ENCODE assay signal across 8 mouse cellular contexts in genomic region chr9:50603998-50604324, GRCm38 (mm10). TPM values are rescaled to one million over a fixed set of nuclear protein-coding genes. Genes with fewer than 3 reads are reported as not detected.
DNase-seq lines count a peak whose midpoint lies in the region; ATAC-seq and TF ChIP-seq lines count a peak whose summit lies in the region.

No protein-coding gene starts in this region.

- TF ChIP-seq POLR2A in ES-Bruce4 (IDR thresholded peaks at IDR 0.05; ENCODE audit: insufficient read depth, low read length) = no peak

- WGBS in heart, embryonic 13.5 days = 0% methylated on average over 24 of the region's 24 CpGs
- WGBS in forebrain, embryonic 15.5 days = under 1% methylated on average over 24 of the region's 24 CpGs
- WGBS in liver, embryonic 16.5 days (ENCODE audit: insufficient replicate concordance) = 0% methylated on average over 24 of the region's 24 CpGs

- H3K27ac ChIP-seq in heart, embryonic 13.5 days (replicated peaks) = peak overlapping the region; percentile 92
- no peak overlapping the region for H3K27ac ChIP-seq in ES-Bruce4 (ENCODE audit: insufficient read depth, low read length)
- H3K27ac ChIP-seq in forebrain, embryonic 15.5 days (replicated peaks) = peak overlapping the region; percentile 84
- peak overlapping the region; percentile 89 for H3K27ac ChIP-seq in liver, embryonic 16.5 days (ENCODE audit: low read length)

- H3K9me3 ChIP-seq in heart, embryonic 13.5 days = no peaks in the 10 kb centered on the region
- no peaks in the 10 kb centered on the region for H3K9me3 ChIP-seq in ES-Bruce4 (replicated peaks; ENCODE audit: control insufficient read depth, insufficient read depth, low read length, poor library complexity, severe bottlenecking)
- no peaks in the 10 kb centered on the region for H3K9me3 ChIP-seq in forebrain, embryonic 15.5 days
- H3K9me3 ChIP-seq in liver, embryonic 16.5 days (replicated peaks; ENCODE audit: control insufficient read depth, low read length) = no peaks in the 10 kb centered on the region

- H3K27me3 ChIP-seq in heart, embryonic 13.5 days (replicated peaks) = no peaks in the 10 kb centered on the region
- H3K27me3 ChIP-seq in ES-Bruce4 (ENCODE audit: control insufficient read depth, insufficient read depth, low read length, poor library complexity, severe bottlenecking) = no peaks in the 10 kb centered on the region
- no peaks in the 10 kb centered on the region for H3K27me3 ChIP-seq in forebrain, embryonic 15.5 days
- H3K27me3 ChIP-seq in liver, embryonic 16.5 days (ENCODE audit: control insufficient read depth, insufficient read depth, low read depth, low read length) = no peaks in the 10 kb centered on the region

- H3K4me3 ChIP-seq in heart, embryonic 13.5 days = peak overlapping the region; percentile 93
- H3K4me3 ChIP-seq in ES-Bruce4 (ENCODE audit: low read depth, low read length) = peak overlapping the region; percentile 90
- peak overlapping the region; percentile 93 for H3K4me3 ChIP-seq in forebrain, embryonic 15.5 days
- peak overlapping the region; percentile 90 for H3K4me3 ChIP-seq in liver, embryonic 16.5 days (ENCODE audit: low read depth, low read length)

- H3K4me1 ChIP-seq in heart, embryonic 13.5 days = peaks cover 36% of the 10 kb centered on the region
- no peaks in the 10 kb centered on the region for H3K4me1 ChIP-seq in ES-Bruce4 (ENCODE audit: control insufficient read depth, insufficient read depth, low read length)
- H3K4me1 ChIP-seq in forebrain, embryonic 15.5 days = peaks cover 32% of the 10 kb centered on the region
- H3K4me1 ChIP-seq in liver, embryonic 16.5 days (ENCODE audit: control insufficient read depth, low read depth, low read length) = peaks cover 30% of the 10 kb centered on the region

- peak overlapping the region; percentile 95 for H3K9ac ChIP-seq in heart, embryonic 13.5 days
- peak overlapping the region; percentile 43 for H3K9ac ChIP-seq in ES-Bruce4 (ENCODE audit: low read depth, poor library complexity, severe bottlenecking)
- peak overlapping the region; percentile 90 for H3K9ac ChIP-seq in forebrain, embryonic 15.5 days (replicated peaks)
- H3K9ac ChIP-seq in liver, embryonic 16.5 days (ENCODE audit: low read depth, low read length) = peak overlapping the region; percentile 92

- peak overlapping the region; percentile 92 for H3K4me2 ChIP-seq in heart, embryonic 13.5 days
- H3K4me2 ChIP-seq in forebrain, embryonic 15.5 days (replicated peaks) = peak overlapping the region; percentile 86
- peak overlapping the region; percentile 93 for H3K4me2 ChIP-seq in liver, embryonic 16.5 days (ENCODE audit: low read depth, low read length)

- TF ChIP-seq EP300 in ES-Bruce4 (IDR thresholded peaks at IDR 0.05; ENCODE audit: insufficient read depth, low read depth, low read length) = no peak

- H3K36me3 ChIP-seq in heart, embryonic 13.5 days = peaks cover 62% of the 10 kb centered on the region
- H3K36me3 ChIP-seq in ES-Bruce4 (ENCODE audit: control insufficient read depth, insufficient read depth, low read length, poor library complexity, severe bottlenecking) = peaks cover 29% of the 10 kb centered on the region
- peaks cover 48% of the 10 kb centered on the region for H3K36me3 ChIP-seq in forebrain, embryonic 15.5 days
- peaks cover 26% of the 10 kb centered on the region for H3K36me3 ChIP-seq in liver, embryonic 16.5 days (ENCODE audit: control insufficient read depth, insufficient read depth)

- no peak for TF ChIP-seq CTCF in ES-Bruce4 (IDR thresholded peaks at IDR 0.05; ENCODE audit: low read depth, low read length)

- DNase-seq in heart, postnatal 25 days (ENCODE audit: low spot score) = no peak
- no peak for DNase-seq in urinary bladder, adult 2 months (ENCODE audit: low spot score)
- DNase-seq in layer of hippocampus, adult 9-10 months (ENCODE audit: low spot score) = no peak
- no peak for DNase-seq in left cerebral cortex, adult 18-20 months (ENCODE audit: low spot score in 2 of 2)

- peak; percentile 81 for ATAC-seq in heart, embryonic 13.5 days (ENCODE audit: extremely low read depth, insufficient number of reproducible peaks, low FRiP score, low TSS enrichment)
- peak; percentile 91 for ATAC-seq in forebrain, embryonic 15.5 days (replicated peaks)
- peak; percentile 71 for ATAC-seq in liver, embryonic 16.5 days (ENCODE audit: low read depth)

- intact Hi-C loops in heart, postnatal 25 days (cut with DNase I) = no loop called here

RNA-seq across cellular contexts. Expression of gene Timm8b, which starts 0.3 kb away (rescaled TPM):
- polyA plus RNA-seq in heart, embryonic 13.5 days (2015; fragmentation: Nextera tagmentation; extraction: Ambion mirVana) = 247 and 287 TPM in 2 replicates
- total RNA-seq in heart, postnatal 25 days (2021) = 100 to 1,000 TPM; 271 to 273 TPM
- polyA plus RNA-seq in ES-Bruce4 (2011; ENCODE audit: insufficient read depth, insufficient read length, low read depth, missing spikeins) = 119 and 145 TPM in 2 replicates
- polyA plus RNA-seq in forebrain, embryonic 15.5 days (2015; fragmentation: Nextera tagmentation; extraction: Ambion mirVana) = 328 and 352 TPM in 2 replicates
- 141 and 164 TPM in 2 replicates for polyA plus RNA-seq in liver, embryonic 16.5 days (2015; fragmentation: Nextera tagmentation; extraction: Ambion mirVana)
- polyA plus RNA-seq in urinary bladder, adult 2 months (2012; rRNA removed) = 181 and 191 TPM in 2 replicates
- 100 to 1,000 TPM; 210 to 212 TPM for total RNA-seq in left cerebral cortex, adult 18-20 months (2021)

RNA-seq across cellular contexts. Expression of gene Sdhd, which starts 0.3 kb away (rescaled TPM):
- 568 and 646 TPM in 2 replicates for polyA plus RNA-seq in heart, embryonic 13.5 days (2015; fragmentation: Nextera tagmentation; extraction: Ambion mirVana)
- total RNA-seq in heart, postnatal 25 days (2021) = 100 to 1,000 TPM; 709 to 741 TPM
- polyA plus RNA-seq in ES-Bruce4 (2011; ENCODE audit: insufficient read depth, insufficient read length, low read depth, missing spikeins) = 145 and 156 TPM in 2 replicates
- 197 and 209 TPM in 2 replicates for polyA plus RNA-seq in forebrain, embryonic 15.5 days (2015; fragmentation: Nextera tagmentation; extraction: Ambion mirVana)
- 308 and 319 TPM in 2 replicates for polyA plus RNA-seq in liver, embryonic 16.5 days (2015; fragmentation: Nextera tagmentation; extraction: Ambion mirVana)
- polyA plus RNA-seq in urinary bladder, adult 2 months (2012; rRNA removed) = 154 and 189 TPM in 2 replicates
- 100 to 1,000 TPM; 104 to 118 TPM for total RNA-seq in left cerebral cortex, adult 18-20 months (2021)

RNA-seq across cellular contexts. Expression of gene Pih1d2, which starts 13.2 kb away (rescaled TPM):
- polyA plus RNA-seq in heart, embryonic 13.5 days (2015; fragmentation: Nextera tagmentation; extraction: Ambion mirVana) = 1.8 and 3.2 TPM in 2 replicates
- under 1 TPM; 0.39 to 0.52 TPM for total RNA-seq in heart, postnatal 25 days (2021)
- 5.6 and 7.3 TPM in 2 replicates for polyA plus RNA-seq in ES-Bruce4 (2011; ENCODE audit: insufficient read depth, insufficient read length, low read depth, missing spikeins)
- 3.6 and 5.8 TPM in 2 replicates for polyA plus RNA-seq in forebrain, embryonic 15.5 days (2015; fragmentation: Nextera tagmentation; extraction: Ambion mirVana)
- polyA plus RNA-seq in liver, embryonic 16.5 days (2015; fragmentation: Nextera tagmentation; extraction: Ambion mirVana) = 0.55 and 0.90 TPM in 2 replicates
- polyA plus RNA-seq in urinary bladder, adult 2 months (2012; rRNA removed) = 2.1 and 2.5 TPM in 2 replicates
- 1 to 10 TPM; 2.6 to 4.1 TPM for total RNA-seq in left cerebral cortex, adult 18-20 months (2021)

RNA-seq across cellular contexts. Expression of gene Nkapd1, which starts 13.3 kb away (rescaled TPM):
- polyA plus RNA-seq in heart, embryonic 13.5 days (2015; fragmentation: Nextera tagmentation; extraction: Ambion mirVana) = 15.1 and 15.5 TPM in 2 replicates
- total RNA-seq in heart, postnatal 25 days (2021) = 10 to 100 TPM; 13.8 to 14.7 TPM
- polyA plus RNA-seq in ES-Bruce4 (2011; ENCODE audit: insufficient read depth, insufficient read length, low read depth, missing spikeins) = 40.4 and 46.9 TPM in 2 replicates
- polyA plus RNA-seq in forebrain, embryonic 15.5 days (2015; fragmentation: Nextera tagmentation; extraction: Ambion mirVana) = 22.8 and 23.3 TPM in 2 replicates
- 5.8 and 5.9 TPM in 2 replicates for polyA plus RNA-seq in liver, embryonic 16.5 days (2015; fragmentation: Nextera tagmentation; extraction: Ambion mirVana)
- 13.2 and 13.9 TPM in 2 replicates for polyA plus RNA-seq in urinary bladder, adult 2 months (2012; rRNA removed)
- total RNA-seq in left cerebral cortex, adult 18-20 months (2021) = 10 to 100 TPM; 16.5 to 21.5 TPM

RNA-seq across cellular contexts. Expression of gene Tex12, which starts 42.8 kb away (rescaled TPM):
- not detected in 2 replicates for polyA plus RNA-seq in heart, embryonic 13.5 days (2015; fragmentation: Nextera tagmentation; extraction: Ambion mirVana)
- not detected for total RNA-seq in heart, postnatal 25 days (2021)
- polyA plus RNA-seq in ES-Bruce4 (2011; ENCODE audit: insufficient read depth, insufficient read length, low read depth, missing spikeins) = not detected in 2 replicates
- polyA plus RNA-seq in forebrain, embryonic 15.5 days (2015; fragmentation: Nextera tagmentation; extraction: Ambion mirVana) = 0.19 and 0.31 TPM in 2 replicates
- not detected in 2 replicates for polyA plus RNA-seq in liver, embryonic 16.5 days (2015; fragmentation: Nextera tagmentation; extraction: Ambion mirVana)
- not detected in 2 replicates for polyA plus RNA-seq in urinary bladder, adult 2 months (2012; rRNA removed)
- not detected for total RNA-seq in left cerebral cortex, adult 18-20 months (2021)

Comparison
In these comparisons a context has a peak if more than half of its experiments do, and no peak if none do; other contexts are left out.
1. H3K9ac ChIP-seq: peak in every context shown above with its lines; median percentile 95 in heart, embryonic 13.5 days; 92 in liver, embryonic 16.5 days; 90 in forebrain, embryonic 15.5 days; 43 in ES-Bruce4.